Mouse (Mus musculus): ENCODE results near the gene Mrtfa. TPM values are rescaled to one million over a fixed set of nuclear protein-coding genes. Genes with fewer than 3 reads are reported as not detected.

Gene Mrtfa
- polyA plus RNA-seq, 1 experiment from 2014 or later, result 28.3 TPM

DNA sequence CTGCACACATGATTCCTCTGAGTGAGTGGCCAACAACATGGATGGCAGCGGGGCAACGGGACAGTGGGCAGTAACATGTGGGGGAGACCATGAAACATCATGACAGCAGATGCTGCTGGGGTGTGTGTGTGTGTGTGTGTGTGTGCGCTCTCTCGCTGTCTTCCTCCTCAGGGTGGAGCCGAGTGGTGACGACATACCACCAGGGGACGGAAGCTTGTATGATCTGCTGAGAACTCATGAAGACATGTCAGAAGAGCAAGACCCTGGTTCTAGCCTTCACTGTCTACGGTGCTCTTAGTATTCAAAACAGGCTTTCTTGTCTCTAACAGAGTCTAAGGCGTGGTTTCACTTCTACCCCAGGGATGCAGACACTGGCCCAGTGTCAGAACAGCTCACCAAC is 146.1 kb downstream of the Mrtfa start:
- 96% methylated on average over 9 of the region's 9 CpGs for WGBS
- Histone ChIP-seq H3K4me3 (replicated peaks; ENCODE audit: low read length) (no peak overlapping the region), H3K27me3 (replicated peaks; ENCODE audit: control insufficient read depth, insufficient read depth, low read length) (no peaks in the 10 kb centered on the region), H3K9ac (replicated peaks; ENCODE audit: low read depth, low read length) (no peak overlapping the region), H3K4me1 (replicated peaks; ENCODE audit: control insufficient read depth, insufficient read depth, low read length) (no peaks in the 10 kb centered on the region), H3K36me3 (ENCODE audit: control insufficient read depth, insufficient read depth) (no peaks in the 10 kb centered on the region; the same call in 1 of the 2 replicates), H3K27ac (ENCODE audit: low read length) (no peak overlapping the region), H3K9me3 (ENCODE audit: control insufficient read depth, low read length) (no peaks in the 10 kb centered on the region), H3K4me2 (ENCODE audit: low read length) (no peak overlapping the region)
- ATAC-seq, result no peak

DNA sequence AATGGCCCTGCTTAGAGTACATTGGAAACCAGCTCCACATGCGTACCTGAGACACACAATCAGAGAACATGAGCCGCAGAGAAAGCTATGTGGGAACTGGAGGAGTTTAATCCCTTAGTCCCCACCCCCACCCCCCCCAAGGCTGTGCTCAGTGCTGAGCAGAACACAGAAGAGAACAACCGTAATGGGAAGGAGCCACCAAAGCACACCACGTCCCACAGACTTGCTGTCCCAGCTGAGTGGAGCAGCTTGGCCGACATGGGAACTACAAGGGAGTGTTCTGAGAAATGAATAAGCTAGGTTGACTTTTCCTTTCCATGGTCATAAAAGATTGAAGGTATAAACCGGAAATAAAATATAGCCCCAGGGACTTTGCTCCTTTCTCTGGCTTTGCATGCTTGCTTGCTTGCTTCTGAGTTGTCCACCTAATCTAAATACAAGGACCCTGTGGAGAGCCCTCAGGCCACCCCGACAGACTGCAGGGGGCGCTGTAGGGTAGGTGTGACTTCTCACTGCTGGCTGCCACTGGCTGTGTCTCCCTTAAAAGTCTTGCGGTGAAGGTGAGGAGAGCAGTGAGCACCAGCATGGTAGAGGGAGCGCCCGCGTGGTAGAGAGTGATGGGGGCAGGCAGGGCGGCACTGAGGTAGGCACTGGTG is 148.2 kb downstream of the Mrtfa start:
- H3K9ac ChIP-seq (replicated peaks; ENCODE audit: low read depth, low read length), result no peak overlapping the region
- no peak overlapping the region for H3K27ac ChIP-seq (ENCODE audit: low read length)
- H3K9me3 ChIP-seq (ENCODE audit: control insufficient read depth, low read length), result no peaks in the 10 kb centered on the region
- whole genome bisulfite sequencing, result 58% methylated on average over 13 of the region's 13 CpGs
- H3K36me3 ChIP-seq (ENCODE audit: control insufficient read depth, insufficient read depth), result no peaks in the 10 kb centered on the region; the same call in 1 of the 2 replicates
- no peak overlapping the region for H3K4me3 ChIP-seq (replicated peaks; ENCODE audit: low read length)
- H3K27me3 ChIP-seq (replicated peaks; ENCODE audit: control insufficient read depth, insufficient read depth, low read length), result no peaks in the 10 kb centered on the region
- ATAC-seq, result no peak
- no peak overlapping the region for H3K4me2 ChIP-seq (ENCODE audit: low read length)
- no peaks in the 10 kb centered on the region for H3K4me1 ChIP-seq (replicated peaks; ENCODE audit: control insufficient read depth, insufficient read depth, low read length)

DNA sequence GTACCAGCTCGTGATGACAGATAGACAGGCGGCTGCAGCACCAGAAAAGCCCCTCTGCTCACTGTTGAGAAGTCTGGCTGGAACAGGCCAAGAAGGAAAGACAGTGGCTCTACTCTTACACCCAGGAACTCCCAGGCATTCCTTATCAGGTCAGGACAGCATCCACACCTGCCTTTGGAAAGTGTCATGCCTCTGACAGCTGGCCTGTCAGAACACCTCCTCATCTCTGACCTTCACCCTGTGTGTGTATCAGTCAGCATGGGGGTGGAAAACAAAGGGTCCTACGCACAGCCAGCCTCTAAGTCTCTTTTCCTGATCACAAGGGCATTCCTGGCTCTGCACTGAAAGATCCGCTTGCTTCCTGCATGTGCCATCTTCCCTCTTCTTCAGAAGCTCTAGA is 148.8 kb downstream of the Mrtfa start:
- Histone ChIP-seq H3K36me3 (ENCODE audit: control insufficient read depth, insufficient read depth) (no peaks in the 10 kb centered on the region; the same call in 1 of the 2 replicates), H3K9ac (replicated peaks; ENCODE audit: low read depth, low read length) (no peak overlapping the region), H3K27ac (ENCODE audit: low read length) (no peak overlapping the region), H3K27me3 (replicated peaks; ENCODE audit: control insufficient read depth, insufficient read depth, low read length) (no peaks in the 10 kb centered on the region), H3K4me1 (replicated peaks; ENCODE audit: control insufficient read depth, insufficient read depth, low read length) (no peaks in the 10 kb centered on the region), H3K9me3 (ENCODE audit: control insufficient read depth, low read length) (no peaks in the 10 kb centered on the region), H3K4me2 (ENCODE audit: low read length) (no peak overlapping the region), H3K4me3 (replicated peaks; ENCODE audit: low read length) (no peak overlapping the region)
- no peak for ATAC-seq
- 77% methylated on average over 4 of the region's 4 CpGs for WGBS

DNA sequence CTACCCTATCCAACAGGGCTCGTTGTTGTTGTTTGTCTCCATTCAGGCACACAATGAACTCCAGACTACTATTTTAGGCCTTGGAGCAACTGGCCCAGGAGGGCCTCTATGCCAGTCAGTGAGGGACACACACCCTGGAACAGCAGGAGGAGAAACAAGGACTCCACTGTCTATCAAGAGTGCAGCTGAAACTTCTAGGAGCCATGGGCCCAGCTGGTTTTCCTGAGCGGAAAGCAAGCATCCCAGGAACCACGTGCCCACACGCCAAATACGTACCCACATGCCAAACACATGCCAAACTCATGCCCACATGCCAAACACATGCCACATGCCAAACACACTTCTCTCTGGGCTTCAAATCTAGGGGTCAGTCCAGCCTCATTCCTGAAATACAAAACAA is 152.1 kb downstream of the Mrtfa start:
- Histone ChIP-seq H3K36me3 (ENCODE audit: control insufficient read depth, insufficient read depth) (no peaks in the 10 kb centered on the region; the same call in 1 of the 2 replicates), H3K27me3 (replicated peaks; ENCODE audit: control insufficient read depth, insufficient read depth, low read length) (no peaks in the 10 kb centered on the region), H3K27ac (ENCODE audit: low read length) (no peak overlapping the region), H3K9ac (replicated peaks; ENCODE audit: low read depth, low read length) (no peak overlapping the region), H3K4me1 (replicated peaks; ENCODE audit: control insufficient read depth, insufficient read depth, low read length) (peaks cover 9% of the 10 kb centered on the region), H3K4me3 (replicated peaks; ENCODE audit: low read length) (no peak overlapping the region), H3K4me2 (ENCODE audit: low read length) (no peak overlapping the region), H3K9me3 (ENCODE audit: control insufficient read depth, low read length) (no peaks in the 10 kb centered on the region)
- no peak for ATAC-seq
- WGBS, result 73% methylated on average over 5 of the region's 5 CpGs

DNA sequence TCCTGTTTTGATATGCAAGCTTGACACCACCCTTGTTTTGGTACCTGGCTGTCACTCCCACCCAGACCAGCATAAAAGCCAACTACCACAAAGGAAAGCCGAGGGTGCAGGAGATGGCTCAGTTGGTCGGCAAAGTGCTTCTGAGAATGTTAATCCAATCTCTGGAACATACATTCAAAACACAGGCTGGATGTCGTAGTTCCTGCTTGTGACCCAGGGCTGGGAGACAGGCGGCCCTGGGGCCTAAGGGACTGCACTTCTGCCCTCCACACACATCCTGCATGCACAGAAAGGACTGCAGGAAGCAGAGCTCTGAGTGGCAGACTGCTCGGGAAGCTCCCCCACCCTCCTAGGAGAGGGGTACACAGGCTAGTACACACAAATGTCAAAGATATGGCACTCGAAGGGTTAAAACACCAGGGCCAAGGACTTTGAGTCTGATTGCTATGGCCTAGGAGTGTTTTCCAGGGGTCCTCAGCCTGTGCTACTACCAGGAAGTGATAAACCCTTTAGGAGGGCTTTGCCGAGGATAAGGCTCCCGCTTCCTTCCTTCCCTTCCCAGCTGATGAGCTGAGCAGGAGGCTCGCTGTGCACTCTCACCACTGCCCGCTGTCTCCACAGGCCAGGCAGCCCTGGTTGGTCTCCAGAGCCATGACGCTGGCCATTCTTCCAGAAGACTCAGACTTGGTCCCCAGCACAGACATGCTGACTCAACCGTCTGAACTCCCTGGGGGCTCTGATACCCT is 155.0 kb downstream of the Mrtfa start:
- H3K27ac ChIP-seq (ENCODE audit: low read length), result no peak overlapping the region
- peaks cover 15% of the 10 kb centered on the region for H3K4me1 ChIP-seq (replicated peaks; ENCODE audit: control insufficient read depth, insufficient read depth, low read length)
- ATAC-seq, result no peak
- H3K27me3 ChIP-seq (replicated peaks; ENCODE audit: control insufficient read depth, insufficient read depth, low read length), result no peaks in the 10 kb centered on the region
- H3K9ac ChIP-seq (replicated peaks; ENCODE audit: low read depth, low read length), result no peak overlapping the region
- 81% methylated on average over 12 of the region's 12 CpGs for WGBS
- H3K4me3 ChIP-seq (replicated peaks; ENCODE audit: low read length), result no peak overlapping the region
- no peak overlapping the region for H3K4me2 ChIP-seq (ENCODE audit: low read length)
- H3K36me3 ChIP-seq (ENCODE audit: control insufficient read depth, insufficient read depth), result no peaks in the 10 kb centered on the region
- H3K9me3 ChIP-seq (ENCODE audit: control insufficient read depth, low read length), result no peaks in the 10 kb centered on the region

DNA sequence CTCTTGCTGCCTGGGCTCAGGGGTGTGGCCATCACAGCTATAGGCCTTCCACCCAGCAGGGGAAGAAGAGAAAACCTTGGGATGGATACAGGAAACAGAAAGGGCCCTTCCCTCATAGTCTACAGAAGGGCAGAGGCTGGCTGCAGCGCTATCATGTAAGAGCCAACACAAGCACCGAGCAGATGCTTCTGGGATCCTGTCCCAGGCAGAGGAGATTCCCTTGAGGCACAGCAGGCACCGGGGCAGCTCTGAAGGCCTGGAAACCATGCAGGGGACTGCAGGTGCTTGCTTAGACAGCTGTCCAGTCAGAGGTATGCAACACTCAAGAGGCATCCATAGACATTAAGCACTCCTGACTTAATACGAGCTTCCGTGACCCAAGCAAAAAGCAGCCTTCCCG is 156.4 kb downstream of the Mrtfa start:
- H3K9me3 ChIP-seq (ENCODE audit: control insufficient read depth, low read length), result no peaks in the 10 kb centered on the region
- H3K9ac ChIP-seq (replicated peaks; ENCODE audit: low read depth, low read length), result no peak overlapping the region
- 76% methylated on average over 6 of the region's 6 CpGs for WGBS
- no peak overlapping the region for H3K27ac ChIP-seq (ENCODE audit: low read length)
- H3K4me1 ChIP-seq (replicated peaks; ENCODE audit: control insufficient read depth, insufficient read depth, low read length), result peaks cover 15% of the 10 kb centered on the region
- H3K27me3 ChIP-seq (replicated peaks; ENCODE audit: control insufficient read depth, insufficient read depth, low read length), result no peaks in the 10 kb centered on the region
- ATAC-seq, result no peak
- no peaks in the 10 kb centered on the region for H3K36me3 ChIP-seq (ENCODE audit: control insufficient read depth, insufficient read depth)
- H3K4me3 ChIP-seq (replicated peaks; ENCODE audit: low read length), result no peak overlapping the region
- H3K4me2 ChIP-seq (ENCODE audit: low read length), result no peak overlapping the region

DNA sequence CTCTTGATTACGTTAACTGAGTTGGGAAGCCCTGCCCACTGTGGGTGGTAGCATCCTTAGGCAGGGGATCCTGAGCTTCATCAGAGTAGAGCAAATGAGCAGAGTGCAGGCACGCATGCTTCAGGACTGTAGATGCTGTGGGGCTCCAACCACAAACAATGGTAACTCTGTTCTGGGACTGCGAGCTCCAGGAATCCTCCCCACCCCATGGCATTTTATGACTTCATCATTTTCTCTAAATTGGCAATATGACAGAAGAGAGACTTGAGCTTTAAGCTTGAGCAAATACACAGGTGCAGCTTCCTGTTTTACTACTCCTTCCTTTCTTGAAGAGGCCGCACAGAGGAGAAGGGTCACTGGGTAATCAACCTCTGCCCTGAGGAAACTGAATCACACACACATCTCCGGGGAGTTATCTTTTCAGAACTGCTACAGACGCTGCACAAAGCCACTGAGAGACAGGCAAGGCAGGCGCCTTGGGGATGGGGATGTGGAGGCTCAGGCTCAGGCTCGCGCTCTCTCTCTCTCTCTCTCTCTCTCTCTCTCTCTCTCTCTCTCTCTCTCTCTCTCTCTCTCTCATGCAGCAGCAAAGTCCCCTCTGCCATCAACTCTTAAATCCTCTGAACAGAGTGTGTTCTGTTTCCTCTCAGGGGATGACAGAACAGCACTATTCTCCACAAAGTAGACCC is 157.5 kb downstream of the Mrtfa start:
- 56% methylated on average over 9 of the region's 9 CpGs for WGBS
- Histone ChIP-seq H3K9me3 (ENCODE audit: control insufficient read depth, low read length) (no peaks in the 10 kb centered on the region), H3K4me1 (replicated peaks; ENCODE audit: control insufficient read depth, insufficient read depth, low read length) (peaks cover 15% of the 10 kb centered on the region), H3K4me2 (ENCODE audit: low read length) (no peak overlapping the region), H3K36me3 (ENCODE audit: control insufficient read depth, insufficient read depth) (no peaks in the 10 kb centered on the region), H3K27ac (ENCODE audit: low read length) (no peak overlapping the region), H3K4me3 (replicated peaks; ENCODE audit: low read length) (no peak overlapping the region), H3K27me3 (replicated peaks; ENCODE audit: control insufficient read depth, insufficient read depth, low read length) (no peaks in the 10 kb centered on the region), H3K9ac (replicated peaks; ENCODE audit: low read depth, low read length) (no peak overlapping the region)
- no peak for ATAC-seq

DNA sequence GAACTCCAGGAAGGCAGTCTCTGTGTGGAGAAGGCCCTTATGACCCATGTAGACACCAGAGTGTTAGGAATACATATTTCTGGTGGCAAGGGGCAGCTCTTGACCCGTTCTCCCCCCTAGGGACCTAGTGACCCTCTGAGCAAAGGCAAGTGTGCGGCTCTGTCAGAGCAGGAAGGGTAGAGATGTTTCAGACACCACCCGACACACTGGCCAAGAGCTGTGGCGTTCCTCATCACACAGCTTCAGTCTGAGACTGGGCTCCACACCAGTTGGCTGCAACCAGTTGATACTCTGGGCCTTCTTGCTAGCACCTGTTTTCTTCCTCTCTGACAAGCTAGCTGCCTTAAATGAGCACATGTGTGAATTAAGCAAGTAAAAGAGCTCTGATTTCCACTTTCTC is 158.9 kb downstream of the Mrtfa start:
- no peaks in the 10 kb centered on the region for H3K9me3 ChIP-seq (ENCODE audit: control insufficient read depth, low read length)
- 86% methylated on average over 4 of the region's 4 CpGs for WGBS
- no peak for ATAC-seq

DNA sequence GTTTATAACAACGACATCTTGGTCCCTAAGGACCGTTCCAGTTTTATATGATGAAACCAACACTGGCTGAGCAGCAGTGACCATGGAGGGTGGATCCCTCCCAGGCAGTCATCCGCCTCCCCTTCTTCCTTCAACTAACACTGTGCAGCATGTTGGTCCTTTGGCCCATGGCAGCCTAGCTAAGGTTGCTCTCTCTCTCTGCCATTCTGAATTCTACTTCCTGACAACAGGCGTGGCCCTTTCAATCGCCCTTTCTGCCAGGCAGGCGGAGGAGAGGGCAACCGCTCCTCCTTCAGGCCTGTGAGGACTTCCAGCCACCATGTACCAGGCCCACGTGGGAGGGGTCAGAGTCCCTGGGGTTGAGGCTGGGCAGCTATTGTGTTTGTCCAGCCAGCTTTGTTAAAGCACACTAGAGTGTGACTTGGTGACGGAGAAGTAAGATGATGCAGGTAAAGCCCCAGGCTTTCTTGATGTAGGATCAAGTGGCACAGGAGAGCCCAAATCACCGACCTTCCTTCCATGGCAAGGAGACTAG is 159.6 kb downstream of the Mrtfa start:
- no peak overlapping the region for H3K4me2 ChIP-seq (ENCODE audit: low read length)
- no peaks in the 10 kb centered on the region for H3K9me3 ChIP-seq (ENCODE audit: control insufficient read depth, low read length)
- ATAC-seq, result no peak
- no peak overlapping the region for H3K9ac ChIP-seq (replicated peaks; ENCODE audit: low read depth, low read length)
- H3K27ac ChIP-seq (ENCODE audit: low read length), result no peak overlapping the region
- no peaks in the 10 kb centered on the region for H3K27me3 ChIP-seq (replicated peaks; ENCODE audit: control insufficient read depth, insufficient read depth, low read length)
- no peak overlapping the region for H3K4me3 ChIP-seq (replicated peaks; ENCODE audit: low read length)
- H3K36me3 ChIP-seq (ENCODE audit: control insufficient read depth, insufficient read depth), result no peaks in the 10 kb centered on the region
- H3K4me1 ChIP-seq (replicated peaks; ENCODE audit: control insufficient read depth, insufficient read depth, low read length), result peaks cover 18% of the 10 kb centered on the region
- WGBS, result 59% methylated on average over 10 of the region's 10 CpGs

More for the DNA sequence above, 158.9 kb downstream of the Mrtfa start:
- no peak overlapping the region for H3K4me3 ChIP-seq (replicated peaks; ENCODE audit: low read length)
- H3K27me3 ChIP-seq (replicated peaks; ENCODE audit: control insufficient read depth, insufficient read depth, low read length), result no peaks in the 10 kb centered on the region
- H3K9ac ChIP-seq (replicated peaks; ENCODE audit: low read depth, low read length), result no peak overlapping the region
- peaks cover 18% of the 10 kb centered on the region for H3K4me1 ChIP-seq (replicated peaks; ENCODE audit: control insufficient read depth, insufficient read depth, low read length)
- H3K27ac ChIP-seq (ENCODE audit: low read length), result no peak overlapping the region
- no peak overlapping the region for H3K4me2 ChIP-seq (ENCODE audit: low read length)
- no peaks in the 10 kb centered on the region for H3K36me3 ChIP-seq (ENCODE audit: control insufficient read depth, insufficient read depth)
